Mouse (Mus musculus): ENCODE measurements around the gene Lkaaear1. TPM values are rescaled to one million over a fixed set of nuclear protein-coding genes. Genes with fewer than 3 reads are reported as not detected.

Lkaaear1 gene
- polyA plus RNA-seq, 1 experiment = not detected

DNA sequence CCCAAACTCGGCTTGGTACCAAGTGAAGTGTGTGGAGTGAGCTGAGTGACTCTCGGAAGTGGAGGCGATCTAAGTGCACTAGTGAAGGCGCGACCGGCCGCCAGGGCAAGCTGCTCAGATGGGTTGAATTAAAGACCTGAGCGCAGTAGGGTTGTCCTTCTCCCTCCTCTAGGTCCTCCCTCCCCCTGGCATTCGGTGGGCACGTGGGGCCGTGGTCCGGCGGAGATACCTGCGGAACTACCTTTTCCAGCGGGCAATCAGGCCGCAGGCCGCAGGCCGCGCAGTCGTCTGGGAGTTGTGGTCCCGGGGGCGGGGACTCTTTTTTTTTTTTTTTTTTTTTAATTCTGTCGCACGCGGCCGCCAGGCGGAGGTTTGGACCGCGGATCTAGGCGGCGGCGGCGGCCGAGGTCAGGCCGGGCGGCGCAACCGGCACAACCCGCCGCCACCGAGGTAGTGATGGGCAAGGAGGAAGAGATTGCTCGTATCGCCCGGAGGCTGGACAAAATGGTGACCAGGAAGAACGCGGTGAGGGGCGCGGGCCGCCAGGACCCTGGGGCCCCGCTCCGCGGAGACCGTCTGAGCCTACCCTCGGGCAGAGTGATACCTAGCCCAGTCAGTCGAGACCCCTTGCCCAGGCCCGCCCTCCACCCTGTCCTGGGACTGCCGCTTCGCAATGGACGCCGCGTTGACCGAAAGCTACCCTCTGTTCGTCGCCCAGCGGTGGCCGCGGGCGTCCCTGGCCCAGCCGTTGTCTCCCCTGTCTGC, 18.1 kb downstream of the Lkaaear1 start, which contains the start of gene Tcea2:
Tcea2 (plus strand) TSS at position 360 of the 765 bp plus-strand sequence.
- H3K4me1 ChIP-seq (ENCODE audit: control insufficient read depth, insufficient read depth, low read length) = no peaks in the 10 kb centered on the region; the same call in 1 of the 2 replicates
- TF ChIP-seq CTCF (IDR thresholded peaks at IDR 0.05; ENCODE audit: control insufficient read depth, insufficient read depth, low read length) (peak; percentile 0; the same call in 1 of the 2 replicates), POLR2A (IDR thresholded peaks at IDR 0.05; ENCODE audit: borderline replicate concordance, control insufficient read depth, low read depth, low read length) (peak; percentile 39; the same call in 1 of the 2 replicates)
- H3K27ac ChIP-seq (ENCODE audit: control insufficient read depth, insufficient read depth, low read depth, low read length, poor library complexity) = peak within 1 kb of the TSS; percentile 64
- under 1% methylated on average over 69 of the region's 69 CpGs for WGBS
- H3K4me3 ChIP-seq (replicated peaks; ENCODE audit: control insufficient read depth, low read depth, low read length) = peak within 1 kb of the TSS; percentile 97

DNA sequence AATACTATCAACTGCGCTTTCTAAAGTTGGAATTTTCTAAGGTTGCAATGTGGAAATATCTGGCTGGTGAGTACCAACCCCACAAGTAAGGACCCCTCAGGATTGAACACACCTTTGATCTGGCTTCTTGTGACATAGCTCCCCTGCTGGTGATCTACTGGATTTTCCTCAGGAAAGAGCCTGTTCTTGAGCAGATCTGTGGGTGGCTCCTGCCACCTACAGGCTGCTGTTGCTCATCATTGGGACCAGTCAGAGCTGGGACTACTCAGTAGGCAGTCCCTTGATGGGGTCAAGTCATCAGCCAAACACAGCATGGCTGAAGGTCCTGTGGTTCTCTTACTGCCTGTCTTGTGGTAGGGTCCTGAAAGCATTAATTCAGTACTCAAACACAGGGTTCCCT, 19.5 kb downstream of the Lkaaear1 start:
- TF ChIP-seq POLR2A (IDR thresholded peaks at IDR 0.05; ENCODE audit: borderline replicate concordance, control insufficient read depth, low read depth, low read length) = no peak
- peak; percentile 91 for TF ChIP-seq CTCF (IDR thresholded peaks at IDR 0.05; ENCODE audit: control insufficient read depth, insufficient read depth, low read length)
- 45% methylated on average over 1 of the region's 1 CpGs for WGBS
- no peak overlapping the region for H3K4me3 ChIP-seq (replicated peaks; ENCODE audit: control insufficient read depth, low read depth, low read length)
- no peaks in the 10 kb centered on the region; the same call in 1 of the 2 replicates for H3K4me1 ChIP-seq (ENCODE audit: control insufficient read depth, insufficient read depth, low read length)
- H3K27ac ChIP-seq (ENCODE audit: control insufficient read depth, insufficient read depth, low read depth, low read length, poor library complexity) = no peak overlapping the region

DNA sequence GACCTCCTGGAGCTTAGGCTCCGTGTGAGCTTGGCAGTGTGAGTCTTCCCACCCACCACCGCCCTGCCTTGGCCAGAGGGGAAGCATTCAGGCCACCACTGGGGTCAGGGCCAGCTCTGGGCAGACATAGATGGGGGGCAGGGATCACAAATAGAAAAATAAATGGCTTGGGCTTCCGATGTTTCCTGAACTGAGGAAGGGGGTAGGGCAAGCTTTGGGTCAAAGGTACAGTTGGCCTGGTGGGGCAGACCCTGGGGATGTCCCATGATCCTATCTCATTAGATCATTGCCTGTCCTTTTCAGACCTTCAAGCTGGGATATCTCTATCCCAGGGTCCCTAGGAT, 20.5 kb downstream of the Lkaaear1 start:
- WGBS = 55% methylated on average over 3 of the region's 3 CpGs
- no peak for TF ChIP-seq POLR2A (IDR thresholded peaks at IDR 0.05; ENCODE audit: borderline replicate concordance, control insufficient read depth, low read depth, low read length)
- TF ChIP-seq CTCF (IDR thresholded peaks at IDR 0.05; ENCODE audit: control insufficient read depth, insufficient read depth, low read length) = no peak
- Histone ChIP-seq H3K27ac (ENCODE audit: control insufficient read depth, insufficient read depth, low read depth, low read length, poor library complexity) (no peak overlapping the region), H3K4me3 (replicated peaks; ENCODE audit: control insufficient read depth, low read depth, low read length) (no peak overlapping the region), H3K4me1 (ENCODE audit: control insufficient read depth, insufficient read depth, low read length) (no peaks in the 10 kb centered on the region; the same call in 1 of the 2 replicates)

DNA sequence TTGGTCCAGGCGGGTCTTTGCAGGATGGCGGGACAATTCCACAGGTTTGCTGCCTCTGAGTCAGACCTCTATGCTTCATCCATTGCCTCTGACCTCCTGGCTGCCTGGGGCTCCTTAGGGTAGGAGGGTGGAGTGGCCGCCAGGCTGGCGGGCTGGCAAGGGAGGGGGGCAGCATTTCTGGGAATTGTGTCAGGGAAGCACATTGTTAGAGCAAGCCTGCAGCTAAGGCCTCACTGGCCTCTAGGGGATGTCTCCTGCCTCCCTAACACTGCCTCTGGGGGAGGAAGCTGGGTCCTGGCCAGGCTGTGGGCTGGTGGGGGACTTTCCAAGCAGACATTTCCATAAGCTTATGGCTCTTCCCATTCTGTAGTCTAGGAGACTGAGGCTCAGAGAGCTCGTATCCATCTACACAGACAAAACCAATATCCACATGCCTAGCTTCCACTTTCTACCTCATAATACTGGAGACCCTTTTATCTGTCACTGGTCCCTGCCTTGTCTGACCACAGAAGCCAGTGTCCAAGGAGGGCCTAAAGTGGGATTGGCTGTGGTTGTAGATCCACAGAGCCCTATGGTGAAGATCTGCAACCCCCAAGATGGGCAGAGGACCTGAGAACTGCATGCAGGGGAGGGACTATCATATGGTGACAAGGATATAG, 21.0 kb downstream of the Lkaaear1 start:
- no peak for TF ChIP-seq POLR2A (IDR thresholded peaks at IDR 0.05; ENCODE audit: borderline replicate concordance, control insufficient read depth, low read depth, low read length)
- no peak for TF ChIP-seq CTCF (IDR thresholded peaks at IDR 0.05; ENCODE audit: control insufficient read depth, insufficient read depth, low read length)
- Histone ChIP-seq H3K4me3 (replicated peaks; ENCODE audit: control insufficient read depth, low read depth, low read length) (no peak overlapping the region), H3K27ac (ENCODE audit: control insufficient read depth, insufficient read depth, low read depth, low read length, poor library complexity) (no peak overlapping the region), H3K4me1 (ENCODE audit: control insufficient read depth, insufficient read depth, low read length) (no peaks in the 10 kb centered on the region; the same call in 1 of the 2 replicates)
- WGBS = 78% methylated on average over 5 of the region's 5 CpGs

DNA sequence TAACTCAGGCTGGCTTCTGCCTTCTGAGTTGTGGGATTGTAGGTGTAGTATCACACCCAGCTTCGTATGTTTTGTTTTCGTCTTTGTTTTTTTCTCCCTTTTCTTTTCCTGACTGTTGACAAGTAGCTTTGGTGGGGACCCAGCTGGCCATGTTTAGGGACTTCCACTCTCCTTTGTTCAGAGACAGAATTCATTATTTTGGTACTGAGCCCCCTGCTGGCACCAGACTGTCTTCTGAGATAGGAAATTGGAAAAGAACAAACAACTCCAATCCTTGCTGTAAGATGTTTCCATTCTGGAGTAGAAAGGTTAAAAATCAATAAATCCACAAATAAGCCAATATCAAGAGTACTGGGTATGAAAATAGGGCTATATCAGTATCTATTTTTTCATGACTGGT, 21.8 kb downstream of the Lkaaear1 start:
- 23% methylated on average over 2 of the region's 2 CpGs for WGBS
- Histone ChIP-seq H3K27ac (ENCODE audit: control insufficient read depth, insufficient read depth, low read depth, low read length, poor library complexity) (no peak overlapping the region), H3K4me3 (replicated peaks; ENCODE audit: control insufficient read depth, low read depth, low read length) (no peak overlapping the region), H3K4me1 (ENCODE audit: control insufficient read depth, insufficient read depth, low read length) (no peaks in the 10 kb centered on the region; the same call in 1 of the 2 replicates)
- TF ChIP-seq POLR2A (IDR thresholded peaks at IDR 0.05; ENCODE audit: borderline replicate concordance, control insufficient read depth, low read depth, low read length) (no peak), CTCF (IDR thresholded peaks at IDR 0.05; ENCODE audit: control insufficient read depth, insufficient read depth, low read length) (no peak)

DNA sequence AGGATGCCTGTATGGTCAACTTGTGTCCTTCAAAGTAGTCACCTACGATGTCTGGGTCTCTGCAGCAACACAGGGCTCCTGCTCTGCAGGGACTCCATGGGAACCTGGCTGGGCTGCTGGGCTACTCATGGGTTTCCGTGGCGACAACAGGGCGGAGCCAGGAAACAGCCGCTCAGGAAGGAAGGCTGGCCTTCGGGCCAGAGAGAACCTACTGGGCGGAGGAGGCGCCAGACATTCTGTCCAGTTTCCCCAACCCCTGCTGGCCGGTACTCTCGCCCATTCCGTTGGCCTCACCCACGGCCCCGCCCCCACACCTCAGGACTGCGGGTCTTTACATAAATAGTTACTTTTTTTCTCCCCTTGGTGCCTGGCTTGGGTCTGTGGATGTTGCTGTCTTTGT, 22.8 kb downstream of the Lkaaear1 start:
- 2% methylated on average over 14 of the region's 14 CpGs for WGBS
- Histone ChIP-seq H3K4me3 (replicated peaks; ENCODE audit: control insufficient read depth, low read depth, low read length) (peak overlapping the region; percentile 25), H3K4me1 (ENCODE audit: control insufficient read depth, insufficient read depth, low read length) (no peaks in the 10 kb centered on the region), H3K27ac (ENCODE audit: control insufficient read depth, insufficient read depth, low read depth, low read length, poor library complexity) (no peak overlapping the region)
- TF ChIP-seq CTCF (IDR thresholded peaks at IDR 0.05; ENCODE audit: control insufficient read depth, insufficient read depth, low read length) (no peak), POLR2A (IDR thresholded peaks at IDR 0.05; ENCODE audit: borderline replicate concordance, control insufficient read depth, low read depth, low read length) (no peak)

GRCm38 (mm10) chr2:181674934-181675333, 23.3 kb downstream of the Lkaaear1 start:
- 84% methylated on average over 4 of the region's 4 CpGs for WGBS
- Histone ChIP-seq H3K4me1 (ENCODE audit: control insufficient read depth, insufficient read depth, low read length) (no peaks in the 10 kb centered on the region), H3K27ac (ENCODE audit: control insufficient read depth, insufficient read depth, low read depth, low read length, poor library complexity) (no peak overlapping the region), H3K4me3 (replicated peaks; ENCODE audit: control insufficient read depth, low read depth, low read length) (no peak overlapping the region)
- TF ChIP-seq CTCF (IDR thresholded peaks at IDR 0.05; ENCODE audit: control insufficient read depth, insufficient read depth, low read length) (no peak), POLR2A (IDR thresholded peaks at IDR 0.05; ENCODE audit: borderline replicate concordance, control insufficient read depth, low read depth, low read length) (no peak)

GRCm38 (mm10) chr2:181673501-181673900, 24.7 kb downstream of the Lkaaear1 start:
- Histone ChIP-seq H3K4me3 (replicated peaks; ENCODE audit: control insufficient read depth, low read depth, low read length) (no peak overlapping the region), H3K4me1 (ENCODE audit: control insufficient read depth, insufficient read depth, low read length) (no peaks in the 10 kb centered on the region), H3K27ac (ENCODE audit: control insufficient read depth, insufficient read depth, low read depth, low read length, poor library complexity) (no peak overlapping the region)
- TF ChIP-seq CTCF (IDR thresholded peaks at IDR 0.05; ENCODE audit: control insufficient read depth, insufficient read depth, low read length) = no peak
- TF ChIP-seq POLR2A (IDR thresholded peaks at IDR 0.05; ENCODE audit: borderline replicate concordance, control insufficient read depth, low read depth, low read length) = no peak
- 59% methylated on average over 1 of the region's 1 CpGs for WGBS
